Mouse (Mus musculus) heart, embryonic 14.5 days (tissue): ENCODE results near the gene 4930524J08Rik. TPM values are rescaled to one million over a fixed set of nuclear protein-coding genes. Genes with fewer than 3 reads are reported as not detected.

Experiments used
- ATAC-seq: fragments of 200-750 bp; cut with Nextera tagmentation; 2 replicates; pipeline ENCODE4 v1.8.0; 2017; ENCODE audit warnings: low read depth, moderate TSS enrichment; ENCODE audit not compliant: insufficient number of reproducible peaks, insufficient read depth, low FRiP score
- H3K27ac ChIP-seq, 2 experiments: fragments of 200-500 bp in 1 of 2; fragments of 300-500 bp in 1 of 2; sonication (generic) in 1 of 2; replicated peaks in 1 of 2; 2 replicates each; pipeline ENCODE4 v1.5.1; 2012 to 2014; ENCODE audit warnings: low read depth in 2 of 2, low read length in 2 of 2, control low read depth in 1 of 2, mild to moderate bottlenecking in 1 of 2, mixed read lengths in 1 of 2; ENCODE audit not compliant: control insufficient read depth in 1 of 2, insufficient read depth in 1 of 2
- H3K27me3 ChIP-seq: fragments of 300-500 bp; sonication (generic); 2 replicates; pipeline ENCODE4 v1.6.1; 2014; ENCODE audit warnings: mild to moderate bottlenecking, low read length, control low read depth; ENCODE audit not compliant: control insufficient read depth, insufficient read depth
- H3K36me3 ChIP-seq: fragments of 300-500 bp; sonication (generic); 2 replicates; pipeline ENCODE4 v1.6.1; 2014; ENCODE audit warnings: mild to moderate bottlenecking, control low read depth, low read length, mixed read lengths; ENCODE audit not compliant: control insufficient read depth, insufficient read depth
- H3K4me1 ChIP-seq, 2 experiments: fragments of 200-500 bp in 1 of 2; fragments of 300-500 bp in 1 of 2; sonication (generic) in 1 of 2; 2 replicates each; pipeline ENCODE4 v1.6.1; 2012 to 2014; ENCODE audit warnings: low read length in 2 of 2, control low read depth in 1 of 2, mixed read lengths in 1 of 2; ENCODE audit not compliant: control insufficient read depth in 2 of 2, insufficient read depth in 2 of 2
- H3K4me2 ChIP-seq: fragments of 300-500 bp; sonication (generic); 2 replicates; pipeline ENCODE4 v1.6.1; 2014; ENCODE audit warnings: mild to moderate bottlenecking, low read length
- H3K4me3 ChIP-seq, 2 experiments: fragments of 200-500 bp in 1 of 2; fragments of 300-500 bp in 1 of 2; sonication (generic) in 1 of 2; 2 replicates each; pipeline ENCODE4 v1.5.1; 2012 to 2014; ENCODE audit warnings: low read length in 2 of 2, mild to moderate bottlenecking in 2 of 2, control low read depth in 1 of 2, low read depth in 1 of 2, moderate library complexity in 1 of 2; ENCODE audit not compliant: control insufficient read depth in 1 of 2, insufficient read depth in 1 of 2
- H3K9ac ChIP-seq: fragments of 300-500 bp; sonication (generic); 2 replicates; pipeline ENCODE4 v1.6.1; 2014; ENCODE audit warnings: mild to moderate bottlenecking, low read length
- H3K9me3 ChIP-seq: fragments of 300-500 bp; sonication (generic); 2 replicates; pipeline ENCODE4 v1.6.1; 2016; ENCODE audit warnings: low read length, control low read depth; ENCODE audit not compliant: control insufficient read depth
- WGBS: fragments of 180-500 bp; shearing (Covaris S2); extraction: QIAGEN DNeasy Blood & Tissue Kit; methylation state at CpG from one replicate; pipeline ENCODE4 v1.1.7; 2014; 5-methylcytosine and 5-hydroxymethylcytosine counted together
- polyA plus RNA-seq: library from polyadenylated mRNA; unstranded; fragments of >200 nt; fragmentation: Nextera tagmentation; extraction: Ambion mirVana; gene quantifications from 2 replicates; pipeline ENCODE4 v1.2.1, GENCODE M21; 2014

The 4930524J08Rik gene
- polyA plus RNA-seq, 1 experiment from 2014 or later: 1.9 TPM

DNA sequence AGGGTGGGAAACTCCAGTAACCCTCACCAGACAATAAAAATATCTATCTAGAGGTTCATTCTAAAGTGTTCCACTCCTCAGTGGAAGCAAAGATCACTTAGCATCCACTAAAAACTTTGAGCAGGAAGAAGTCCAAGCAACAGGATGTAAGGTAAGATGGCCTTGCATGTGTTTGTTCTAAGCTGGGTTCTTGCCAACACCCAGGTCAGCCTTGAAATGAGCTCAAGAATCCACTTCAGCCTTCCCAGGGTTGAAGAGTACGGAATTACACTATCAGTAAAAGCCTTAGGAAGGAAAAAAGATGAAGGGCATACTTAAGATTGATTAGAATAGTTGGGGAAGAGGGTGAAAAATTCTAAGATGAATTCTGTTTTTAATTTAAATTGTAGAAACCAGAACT, 20.2 kb upstream of the 4930524J08Rik start:
- Histone ChIP-seq H3K9ac (no peak overlapping the region), H3K27ac (no peak overlapping the region), H3K4me2 (no peak overlapping the region), H3K4me3 (no peak overlapping the region), H3K27me3 (no peaks in the 10 kb centered on the region), H3K9me3 (no peaks in the 10 kb centered on the region), H3K4me1 (no peaks in the 10 kb centered on the region), H3K36me3 (peaks cover 64% of the 10 kb centered on the region)
- ATAC-seq: no peak
- 66% methylated on average over 1 of the region's 1 CpGs for WGBS

DNA sequence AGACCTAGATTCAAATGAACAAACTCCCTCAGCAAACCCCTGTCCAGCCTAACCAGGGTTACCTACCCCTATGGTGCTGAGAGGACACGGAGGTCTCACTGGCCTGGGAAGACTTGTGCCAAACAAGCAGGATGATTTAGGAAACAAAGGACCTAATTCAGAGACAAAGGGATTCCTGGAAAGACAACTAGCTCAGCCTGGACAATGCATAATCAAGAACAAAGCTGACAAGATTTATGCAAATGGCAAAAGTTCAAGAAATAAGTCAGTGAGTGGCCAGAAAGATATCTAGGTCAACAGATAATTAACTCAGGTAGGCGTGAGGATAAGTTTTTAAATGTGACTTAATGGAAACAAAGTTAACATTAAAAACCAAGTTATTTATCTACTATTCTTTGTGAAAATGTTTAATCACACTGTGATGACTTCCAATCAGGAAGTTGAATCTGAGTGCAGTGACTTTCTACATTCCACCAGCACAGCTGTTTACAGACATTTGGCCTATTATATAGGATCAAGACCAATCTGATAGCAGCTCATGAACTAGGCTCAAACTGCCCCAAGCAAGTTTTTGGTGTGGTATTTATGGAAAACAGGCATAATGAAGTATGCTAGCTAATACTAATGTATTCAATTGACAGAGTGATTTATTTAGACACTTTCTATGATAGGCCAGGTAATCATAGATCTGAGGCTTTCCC, 19.5 kb upstream of the 4930524J08Rik start:
- Histone ChIP-seq H3K27ac (no peak overlapping the region; a peak in 1 of 4 replicates), H3K9me3 (no peaks in the 10 kb centered on the region), H3K4me1 (no peaks in the 10 kb centered on the region), H3K27me3 (no peaks in the 10 kb centered on the region), H3K4me3 (no peak overlapping the region), H3K36me3 (peaks cover 71% of the 10 kb centered on the region), H3K9ac (no peak overlapping the region), H3K4me2 (no peak overlapping the region)
- 83% methylated on average over 2 of the region's 2 CpGs for WGBS
- ATAC-seq: no peak

DNA sequence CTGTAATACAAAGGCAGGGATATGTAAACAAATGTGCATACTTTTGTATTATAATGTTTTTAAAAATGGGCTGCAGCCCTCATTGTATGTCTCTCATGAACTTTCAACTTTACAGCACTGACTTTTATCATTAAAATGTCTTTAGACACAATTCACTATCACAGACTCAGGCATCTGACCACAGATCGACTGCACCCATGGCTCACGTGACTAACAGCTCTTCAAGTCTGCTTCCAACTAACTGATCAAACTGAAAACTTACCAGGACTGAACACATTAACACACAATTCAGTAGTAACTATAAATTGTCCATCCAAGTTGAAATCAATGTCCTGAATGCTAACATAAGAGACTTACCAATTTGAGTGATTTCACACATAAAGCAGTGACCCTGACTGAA, 18.9 kb upstream of the 4930524J08Rik start:
- H3K4me1 ChIP-seq: no peaks in the 10 kb centered on the region
- no peak for ATAC-seq
- H3K9ac ChIP-seq: no peak overlapping the region
- H3K27ac ChIP-seq: no peak overlapping the region
- no peak overlapping the region for H3K4me2 ChIP-seq
- H3K9me3 ChIP-seq: no peaks in the 10 kb centered on the region
- H3K27me3 ChIP-seq: no peaks in the 10 kb centered on the region
- WGBS: 84% methylated on average over 2 of the region's 2 CpGs
- H3K36me3 ChIP-seq: peaks cover 77% of the 10 kb centered on the region
- H3K4me3 ChIP-seq: no peak overlapping the region

DNA sequence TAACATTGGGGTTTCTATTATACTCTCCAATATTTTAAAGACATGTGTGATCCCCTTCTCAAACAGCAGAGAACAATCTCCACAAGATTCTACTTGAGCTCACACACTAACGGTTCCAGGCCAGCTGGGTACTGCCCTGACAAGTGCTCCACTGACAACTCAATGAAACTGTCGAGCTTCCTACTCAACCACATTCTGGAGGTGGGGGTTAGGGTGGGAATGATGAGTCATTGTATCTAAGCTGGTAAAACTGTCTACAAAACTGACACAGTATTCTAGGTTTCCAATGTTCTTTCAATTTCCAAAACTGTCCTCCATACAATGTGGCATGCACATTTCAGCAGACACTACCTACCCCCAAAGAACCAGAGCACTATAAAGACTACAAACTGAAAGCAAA, 4.9 kb upstream of the 4930524J08Rik start:
- no peak for ATAC-seq
- peak overlapping the region in 1 of 2 experiments; percentile 11; a peak in 2 of 4 replicates for H3K4me3 ChIP-seq
- peak overlapping the region; percentile 41; the same call in 1 of the 2 replicates for H3K9ac ChIP-seq
- H3K4me1 ChIP-seq: peaks cover 2 to 30% of the 10 kb centered on the region in 2 experiments
- no peaks in the 10 kb centered on the region for H3K27me3 ChIP-seq
- H3K36me3 ChIP-seq: peaks cover 26% of the 10 kb centered on the region
- H3K9me3 ChIP-seq: no peaks in the 10 kb centered on the region
- H3K27ac ChIP-seq: peak overlapping the region in 1 of 2 experiments; percentile 33; a peak in 1 of 4 replicates
- WGBS: 0% methylated on average over 2 of the region's 2 CpGs
- peak overlapping the region; percentile 77 for H3K4me2 ChIP-seq

DNA sequence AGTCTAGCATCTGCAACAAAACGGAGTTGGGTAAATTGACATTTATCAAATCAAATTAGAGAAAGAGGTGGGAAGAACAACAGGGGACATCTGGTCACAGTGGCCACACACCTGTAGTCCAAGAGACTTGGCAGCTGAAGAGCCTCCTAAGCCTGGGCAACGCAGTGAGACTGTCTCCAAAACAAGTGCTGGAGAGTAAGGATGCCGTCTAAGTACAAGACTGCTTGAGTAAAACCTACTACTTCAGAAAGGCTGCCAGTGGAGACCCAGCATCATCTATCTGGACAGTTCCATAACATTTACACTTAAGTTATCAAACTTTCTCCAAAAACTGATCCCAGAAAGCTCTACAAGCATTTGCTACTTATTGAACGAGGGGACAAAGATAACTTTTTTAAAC, 3.8 kb upstream of the 4930524J08Rik start:
- H3K9ac ChIP-seq: peak overlapping the region; percentile 98; the same call in 1 of the 2 replicates
- H3K27ac ChIP-seq: no peak overlapping the region
- peaks cover 24% of the 10 kb centered on the region for H3K36me3 ChIP-seq
- peaks cover 2 to 30% of the 10 kb centered on the region in 2 experiments for H3K4me1 ChIP-seq
- H3K27me3 ChIP-seq: no peaks in the 10 kb centered on the region
- peak overlapping the region; percentile 77 for H3K4me2 ChIP-seq
- H3K9me3 ChIP-seq: no peaks in the 10 kb centered on the region
- WGBS: 27% methylated on average over 4 of the region's 4 CpGs
- no peak for ATAC-seq
- peak overlapping the region in 1 of 2 experiments; percentile 10; a peak in 1 of 4 replicates for H3K4me3 ChIP-seq

DNA sequence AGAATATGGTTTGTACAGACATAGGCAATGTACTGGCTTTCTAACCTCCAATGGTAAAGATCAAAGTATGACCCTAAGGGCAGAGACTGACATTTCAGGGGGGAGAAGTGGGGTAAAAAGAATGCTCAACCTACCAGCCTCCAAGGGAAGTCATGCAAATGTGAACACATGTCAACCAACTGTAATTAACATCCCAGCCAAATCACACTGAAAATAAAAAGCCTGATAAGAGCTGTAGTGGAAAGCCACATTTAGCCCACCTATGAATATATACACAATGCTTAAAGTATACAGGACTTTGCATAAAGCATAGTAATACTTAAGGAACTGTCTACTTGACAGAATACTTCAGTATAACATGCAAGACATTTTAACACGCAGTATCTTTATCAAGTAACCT, 3.1 kb upstream of the 4930524J08Rik start:
- Histone ChIP-seq H3K27me3 (no peaks in the 10 kb centered on the region), H3K36me3 (peaks cover 16% of the 10 kb centered on the region; the same call in 1 of the 2 replicates), H3K9me3 (no peaks in the 10 kb centered on the region), H3K4me1 (peaks cover 2 to 30% of the 10 kb centered on the region in 2 experiments), H3K27ac (no peak overlapping the region), H3K9ac (peak overlapping the region; percentile 98), H3K4me3 (peak overlapping the region in 1 of 2 experiments; percentile 92; a peak in 2 of 4 replicates), H3K4me2 (peak overlapping the region; percentile 77)
- ATAC-seq: no peak
- WGBS: 37% methylated on average over 1 of the region's 1 CpGs

DNA sequence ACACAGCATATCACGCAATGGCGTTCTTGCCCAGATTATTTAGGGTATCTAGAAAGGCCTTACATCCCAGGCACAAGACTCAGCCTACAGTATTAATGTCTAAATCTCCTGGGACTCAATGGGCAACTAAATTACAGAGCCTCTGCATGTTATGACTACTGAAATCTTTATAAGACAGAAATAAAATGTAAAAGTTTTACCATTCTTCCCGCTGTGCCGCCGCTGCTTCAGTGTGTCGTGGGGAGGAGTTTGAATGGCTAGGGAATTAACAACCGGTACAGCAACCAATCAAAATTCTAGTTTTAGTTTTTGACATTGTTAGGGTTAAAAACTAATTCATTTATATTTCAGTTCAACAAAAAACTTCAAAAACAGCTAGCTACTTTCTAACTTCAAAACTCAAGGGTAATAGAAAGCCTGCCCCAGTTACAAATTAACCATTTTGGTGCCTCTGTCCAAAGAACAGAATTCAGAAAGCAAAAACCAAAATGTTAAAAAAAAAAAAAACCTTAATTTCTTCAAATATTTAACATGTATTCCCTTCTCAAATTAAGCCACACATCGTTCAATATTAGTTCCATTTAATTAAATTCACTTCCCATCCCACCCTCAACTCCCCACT, 2.4 kb upstream of the 4930524J08Rik start:
- no peak for ATAC-seq
- peak overlapping the region; percentile 77 for H3K4me2 ChIP-seq
- H3K27ac ChIP-seq: peak overlapping the region in 1 of 2 experiments; percentile 99; a peak in 1 of 4 replicates
- peaks cover 2 to 30% of the 10 kb centered on the region in 2 experiments for H3K4me1 ChIP-seq
- peak overlapping the region; percentile 92 to 99 for H3K4me3 ChIP-seq
- H3K36me3 ChIP-seq: peaks cover 14% of the 10 kb centered on the region; the same call in 1 of the 2 replicates
- WGBS: 3% methylated on average over 8 of the region's 8 CpGs
- peak overlapping the region; percentile 98 for H3K9ac ChIP-seq
- H3K27me3 ChIP-seq: no peaks in the 10 kb centered on the region
- H3K9me3 ChIP-seq: no peaks in the 10 kb centered on the region
